Mouse (Mus musculus) frontal cortex, adult 2 months (tissue): Measurements from ENCODE around the gene Slc28a1. TPM values are rescaled to one million over a fixed set of nuclear protein-coding genes. Genes with fewer than 3 reads are reported as not detected.

ENCODE experiments used
- DNase-seq, 2 experiments: peaks; one replicate each; pipeline ENCODE4 v3.0.0; 2022; ENCODE audit warnings: low spot score in 1 of 2; ENCODE audit errors: extremely low spot score in 1 of 2
- polyA plus RNA-seq: library from polyadenylated mRNA; depleted of rRNA; stranded (reverse); fragments of >200 nt; gene quantifications from 2 replicates; pipeline ENCODE4 v1.2.3, GENCODE M21; 2012; rRNA removed

The Slc28a1 gene
- 0.34 and 0.42 TPM in 2 replicates for polyA plus RNA-seq

DNA sequence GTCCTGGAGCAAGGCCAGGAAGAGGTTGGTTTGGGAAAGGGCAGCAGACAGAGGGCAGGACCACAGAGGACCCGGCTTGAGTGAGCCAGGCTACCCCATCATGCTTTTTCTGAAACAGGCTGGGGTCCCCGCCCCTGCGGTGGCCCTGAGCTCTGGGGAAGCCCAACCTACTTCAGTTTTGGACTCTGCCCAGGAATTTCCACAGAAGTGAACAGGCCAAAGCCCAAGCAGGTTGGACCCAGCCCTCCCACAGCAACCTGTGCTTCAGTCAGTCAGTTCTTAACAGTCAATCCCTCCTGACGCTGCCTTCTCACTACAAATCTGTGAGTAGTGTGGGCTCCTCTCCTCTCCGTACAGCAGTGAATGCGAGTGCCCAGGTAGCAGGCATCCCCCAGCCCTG is at the start of gene Slc28a1:
Gene Slc28a1, plus strand, starts transcription at position 245 of the 400 bp plus-strand sequence.
- no peak for DNase-seq

DNA sequence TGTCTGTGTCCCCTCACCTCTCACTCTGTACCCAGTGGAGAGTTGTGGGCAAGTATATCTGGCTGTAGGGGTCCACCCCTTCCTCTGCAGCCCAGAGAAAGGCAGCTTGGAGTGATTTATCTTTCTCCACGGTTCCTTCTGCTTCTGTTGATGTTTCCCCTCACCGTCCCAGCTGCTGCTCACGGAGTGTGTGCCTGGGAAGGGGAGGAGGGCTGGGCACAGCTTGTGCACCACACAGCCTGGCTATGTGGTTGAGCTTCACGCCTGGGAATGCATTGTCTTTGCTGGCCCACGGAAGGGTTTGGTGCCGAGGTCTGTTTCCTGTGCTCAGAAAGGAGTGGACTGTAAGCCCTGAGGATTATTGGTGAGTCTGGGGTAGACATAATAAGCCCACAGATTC is 47.9 kb upstream of the Slc28a1 start:
- DNase-seq, result no peak

DNA sequence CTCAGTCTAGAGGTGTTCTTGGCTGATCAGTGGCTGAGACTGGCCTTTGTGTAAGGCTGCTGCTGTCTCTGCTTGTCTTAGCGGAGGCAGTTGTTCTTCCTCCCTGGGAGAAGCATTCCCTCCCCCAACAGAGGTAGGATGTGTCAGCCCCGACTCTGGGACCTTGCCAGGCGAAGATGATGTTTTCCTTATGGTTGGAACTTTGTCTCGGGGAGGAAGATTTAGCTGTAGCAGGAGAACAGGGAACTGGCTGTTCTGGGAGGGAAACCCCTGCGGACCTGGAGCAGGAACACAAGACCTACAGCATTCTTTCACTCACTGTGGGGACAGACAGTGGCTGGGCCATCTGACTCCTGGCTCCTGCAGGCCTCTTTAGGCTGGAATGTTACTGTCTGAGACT is 42.1 kb upstream of the Slc28a1 start:
- DNase-seq, result peak; percentile 9 to 68

DNA sequence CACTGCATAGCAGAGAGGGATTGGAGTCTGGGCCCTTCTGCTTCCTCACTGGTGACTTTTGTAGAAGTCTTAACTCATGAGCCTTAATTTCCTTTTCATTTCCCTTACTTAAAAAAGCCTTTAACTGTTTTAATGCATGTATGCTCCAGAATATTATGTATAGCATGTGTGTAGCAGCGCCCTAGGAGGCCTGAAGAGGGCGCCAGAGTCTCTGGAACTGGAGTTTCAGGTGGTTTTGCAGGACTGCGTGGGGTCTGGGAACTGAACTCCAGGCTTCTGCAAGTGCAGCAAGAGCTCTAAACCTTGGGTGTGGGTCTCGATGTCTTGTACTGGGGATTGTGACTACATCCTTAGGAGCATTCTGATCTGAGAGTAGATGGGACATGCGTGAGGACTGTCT is 41.3 kb upstream of the Slc28a1 start:
- DNase-seq, result no peak

DNA sequence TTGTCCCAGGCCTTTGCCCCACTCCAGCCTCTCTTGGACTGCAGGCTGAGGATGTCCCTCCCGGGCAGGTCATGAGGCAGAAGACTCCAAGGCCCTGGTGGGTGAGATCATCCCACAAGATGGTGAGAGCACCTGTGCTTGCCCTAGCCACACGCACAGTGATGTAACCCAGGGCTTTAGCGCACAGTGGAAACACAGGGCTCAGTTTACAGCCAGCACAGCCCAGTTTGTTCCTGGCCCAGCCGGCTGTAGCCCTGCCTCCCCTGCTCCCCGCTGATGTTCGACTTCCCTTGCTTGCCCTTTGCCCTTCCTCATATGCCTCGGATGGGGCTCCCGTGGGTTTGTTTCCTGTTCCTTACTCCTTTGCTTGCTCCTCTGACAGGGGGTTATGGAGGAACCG is 40.1 kb upstream of the Slc28a1 start:
- no peak for DNase-seq

DNA sequence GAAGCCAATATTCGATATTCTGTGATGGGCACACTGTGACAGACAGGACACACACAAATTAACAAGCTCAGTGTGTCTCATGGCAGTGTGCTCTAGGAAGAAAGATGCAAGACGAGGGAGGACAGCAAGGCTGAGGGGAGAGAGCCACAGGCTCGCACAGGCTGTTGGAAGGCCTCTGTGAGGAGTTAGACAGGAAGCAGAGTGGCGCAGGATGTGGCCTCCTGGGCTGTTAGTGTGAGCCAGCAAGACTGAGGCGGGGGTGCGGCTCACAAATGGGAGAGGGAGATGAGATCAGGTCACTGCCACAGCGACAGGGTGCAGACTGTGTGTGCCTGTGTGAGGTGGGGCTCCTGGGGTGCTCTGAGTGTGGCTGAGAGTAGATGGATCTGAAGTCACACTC is 39.3 kb upstream of the Slc28a1 start:
- DNase-seq, result no peak

DNA sequence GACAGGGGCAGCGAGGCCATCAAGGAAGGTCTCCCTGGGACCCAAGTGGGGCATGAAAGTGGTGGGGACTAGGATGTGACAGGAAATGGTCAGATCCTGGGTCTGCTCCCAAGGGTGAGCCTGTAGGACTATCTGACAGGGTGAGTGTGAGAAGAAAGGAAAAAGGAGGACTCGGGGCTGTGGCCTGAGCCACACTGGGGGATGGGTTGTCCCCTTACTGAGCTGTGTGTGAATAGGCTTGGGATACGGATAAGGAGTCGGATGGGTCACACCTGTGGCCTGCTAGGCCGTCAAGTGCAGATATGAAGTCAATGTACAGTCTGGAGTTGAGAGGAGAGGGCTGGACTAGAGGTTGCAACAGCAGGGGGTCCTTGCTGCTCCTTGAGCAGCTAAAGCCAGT is 38.9 kb upstream of the Slc28a1 start:
- no peak for DNase-seq

DNA sequence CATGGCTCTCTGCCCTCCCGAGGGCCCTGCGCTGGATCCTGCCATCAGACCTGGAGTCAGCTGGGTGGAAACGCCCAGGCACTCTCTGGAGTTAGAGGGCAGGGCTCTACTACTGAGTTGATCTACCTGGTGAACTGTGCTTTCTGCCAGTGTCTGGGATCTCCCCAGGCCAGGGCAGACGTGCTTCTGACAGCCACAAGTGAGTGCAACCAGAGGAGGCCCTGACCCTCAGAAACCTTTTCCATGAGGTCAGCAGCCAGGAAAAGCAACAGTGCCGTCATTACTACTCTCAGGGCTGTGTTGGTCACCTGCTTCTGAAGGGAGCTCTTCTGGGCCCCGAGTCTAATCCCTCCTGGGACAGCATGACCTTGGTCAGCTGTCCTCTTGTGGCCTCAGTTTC is 37.6 kb upstream of the Slc28a1 start:
- DNase-seq, result no peak

DNA sequence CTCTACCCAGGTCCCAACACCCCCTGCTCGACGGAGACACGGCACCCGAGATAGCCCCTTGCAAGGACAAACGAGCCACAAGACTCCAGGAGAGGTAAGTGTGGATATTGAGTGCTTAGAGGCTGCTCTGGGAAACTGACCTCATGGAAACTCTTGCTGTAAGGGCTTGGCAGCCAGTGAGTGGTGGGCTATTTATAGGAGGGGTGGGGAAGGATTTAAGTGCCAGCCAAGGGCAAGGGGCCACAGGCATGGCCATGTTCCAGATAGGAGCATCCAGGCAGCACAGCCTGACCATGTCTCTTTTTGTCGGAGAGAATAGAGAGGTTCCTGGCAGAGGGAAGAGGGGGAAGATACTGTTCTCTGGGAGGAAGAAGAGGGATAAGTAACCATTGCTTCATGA is 35.9 kb upstream of the Slc28a1 start:
- DNase-seq, result no peak

DNA sequence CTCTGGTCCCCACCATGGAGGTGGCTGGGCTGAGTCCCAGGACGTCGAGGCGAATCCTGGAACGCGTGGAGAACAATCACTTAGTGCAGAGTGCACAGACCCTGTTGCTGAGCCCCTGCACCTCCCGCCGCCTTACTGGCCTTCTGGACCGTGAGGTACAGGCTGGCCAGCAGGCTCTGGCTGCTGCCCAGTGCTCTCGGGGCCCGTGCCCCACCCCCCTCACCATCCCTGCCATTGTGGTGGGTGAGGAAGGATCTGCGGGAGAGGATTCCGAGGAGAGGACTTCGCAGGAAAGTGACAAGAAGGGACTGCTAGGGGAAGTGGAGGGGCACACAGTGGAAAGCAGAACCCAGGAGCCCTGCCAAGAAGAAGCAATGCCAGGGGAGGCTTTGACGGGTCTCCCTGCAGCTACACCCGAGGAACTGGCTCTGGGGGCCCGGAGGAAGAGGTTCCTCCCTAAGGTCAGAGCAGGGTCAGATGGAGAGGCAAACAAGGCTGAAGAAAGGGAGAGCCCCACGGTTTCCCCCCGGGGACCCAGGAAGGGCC is 21.1 kb upstream of the Slc28a1 start:
- no peak for DNase-seq

DNA sequence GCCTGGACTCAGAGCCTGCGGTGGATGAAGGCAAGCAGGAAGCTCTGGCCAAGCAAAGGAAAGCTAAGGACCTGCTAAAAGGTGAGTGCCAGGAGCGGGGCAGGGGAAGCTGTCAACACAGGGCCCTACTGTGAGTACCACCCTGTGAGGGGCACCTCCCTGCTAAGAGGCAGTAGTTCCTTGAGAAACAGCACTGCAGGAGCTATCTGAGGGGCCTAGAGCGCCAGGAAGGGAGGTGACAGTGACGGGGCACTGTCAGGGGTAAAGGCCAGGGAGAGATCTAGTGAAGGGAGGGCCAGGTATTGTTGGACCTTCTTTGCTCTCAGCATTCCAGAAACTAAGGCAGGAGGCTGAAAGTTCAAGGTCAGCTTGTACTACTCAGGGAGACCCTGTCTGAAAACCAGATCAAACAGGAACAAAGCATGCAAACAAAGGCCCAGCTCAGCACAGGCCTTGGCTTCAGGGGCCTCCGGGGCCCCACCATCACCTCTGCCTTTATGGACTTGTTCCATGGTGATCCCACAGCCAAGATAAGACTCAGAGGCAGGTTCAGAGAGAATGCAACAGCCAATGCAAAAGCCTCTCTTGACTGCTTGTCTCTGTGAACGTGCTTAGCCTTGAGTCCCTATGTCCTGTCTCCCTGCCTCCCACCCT is 20.4 kb upstream of the Slc28a1 start:
- no peak for DNase-seq

DNA sequence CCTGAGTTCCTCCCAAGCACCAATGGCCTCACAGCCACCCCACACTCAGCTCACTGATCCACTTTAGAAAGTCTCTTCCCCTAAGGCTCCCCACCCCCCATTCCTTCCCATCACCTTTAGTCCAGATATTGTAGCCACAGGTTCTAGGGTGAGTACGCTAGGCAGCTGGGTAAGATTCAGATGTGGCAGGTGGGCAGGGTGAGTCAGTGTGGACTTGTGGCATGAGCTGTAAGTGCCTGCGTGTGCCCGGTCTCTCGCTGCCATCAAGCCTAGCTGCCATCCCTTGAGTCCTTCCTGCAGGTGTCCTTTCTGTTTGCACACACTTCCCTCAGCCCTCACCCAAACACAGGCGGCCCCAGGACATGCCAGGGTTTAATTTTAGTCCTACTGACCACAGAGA is 14.3 kb upstream of the Slc28a1 start:
- no peak for DNase-seq

DNA sequence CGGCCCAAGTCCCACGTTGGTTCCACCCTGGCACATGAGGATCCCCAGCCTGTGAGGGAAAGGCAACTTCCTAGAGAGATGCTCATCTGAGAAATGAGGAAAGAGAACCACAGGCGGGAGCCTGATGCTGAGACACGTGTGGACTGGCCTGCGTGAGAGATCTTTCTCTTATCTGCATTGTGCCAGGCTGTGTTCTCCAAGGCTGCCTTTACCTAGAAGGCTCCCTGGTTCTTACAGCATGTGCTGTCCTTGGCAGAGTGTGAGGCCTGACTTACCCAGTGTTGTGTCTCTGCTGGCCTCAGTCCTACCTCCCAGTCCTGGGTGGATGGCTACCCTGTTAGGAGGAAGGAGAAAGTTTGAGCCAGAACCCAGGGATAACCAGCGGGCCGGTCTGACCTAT is 11.7 kb upstream of the Slc28a1 start:
- DNase-seq, result no peak

DNA sequence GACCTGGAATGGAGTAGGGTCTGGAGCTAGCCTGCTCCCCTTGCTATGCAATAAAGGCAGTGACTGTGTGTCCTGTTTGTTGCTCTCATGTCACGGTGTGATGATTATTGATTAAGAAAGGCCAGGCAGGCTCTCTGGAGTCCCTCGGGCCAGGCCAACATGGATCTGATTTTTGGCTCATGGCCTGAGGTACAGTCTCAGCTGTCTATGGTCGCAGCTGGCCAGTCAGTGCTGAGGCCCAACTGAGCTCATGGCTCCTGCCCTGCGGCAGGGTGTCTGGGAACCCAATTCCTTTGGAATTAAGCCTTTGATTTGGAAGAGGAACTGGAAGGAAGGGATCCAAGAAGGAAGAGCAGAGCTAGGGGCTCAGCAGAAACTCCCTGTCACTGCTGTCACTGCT is 9.1 kb upstream of the Slc28a1 start:
- DNase-seq, result no peak

DNA sequence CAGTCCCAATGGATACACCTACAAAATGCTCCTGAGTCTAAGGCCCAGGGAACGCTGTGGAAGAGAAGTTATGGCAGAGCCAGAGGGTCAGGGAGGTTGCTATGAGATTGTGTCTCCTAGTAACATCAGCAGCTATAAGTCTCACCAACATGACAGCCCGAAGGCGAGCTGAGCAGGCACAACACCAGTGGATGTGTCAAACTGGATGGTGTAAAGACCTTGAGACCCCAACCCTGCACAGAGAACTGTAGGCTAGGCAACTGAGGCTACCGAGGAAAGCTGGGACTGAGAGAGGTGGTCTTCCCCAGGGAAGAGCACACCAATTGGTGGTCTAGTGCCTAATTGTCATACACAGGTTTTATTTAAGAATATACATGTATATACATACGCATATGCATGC is 6.4 kb upstream of the Slc28a1 start:
- no peak for DNase-seq

DNA sequence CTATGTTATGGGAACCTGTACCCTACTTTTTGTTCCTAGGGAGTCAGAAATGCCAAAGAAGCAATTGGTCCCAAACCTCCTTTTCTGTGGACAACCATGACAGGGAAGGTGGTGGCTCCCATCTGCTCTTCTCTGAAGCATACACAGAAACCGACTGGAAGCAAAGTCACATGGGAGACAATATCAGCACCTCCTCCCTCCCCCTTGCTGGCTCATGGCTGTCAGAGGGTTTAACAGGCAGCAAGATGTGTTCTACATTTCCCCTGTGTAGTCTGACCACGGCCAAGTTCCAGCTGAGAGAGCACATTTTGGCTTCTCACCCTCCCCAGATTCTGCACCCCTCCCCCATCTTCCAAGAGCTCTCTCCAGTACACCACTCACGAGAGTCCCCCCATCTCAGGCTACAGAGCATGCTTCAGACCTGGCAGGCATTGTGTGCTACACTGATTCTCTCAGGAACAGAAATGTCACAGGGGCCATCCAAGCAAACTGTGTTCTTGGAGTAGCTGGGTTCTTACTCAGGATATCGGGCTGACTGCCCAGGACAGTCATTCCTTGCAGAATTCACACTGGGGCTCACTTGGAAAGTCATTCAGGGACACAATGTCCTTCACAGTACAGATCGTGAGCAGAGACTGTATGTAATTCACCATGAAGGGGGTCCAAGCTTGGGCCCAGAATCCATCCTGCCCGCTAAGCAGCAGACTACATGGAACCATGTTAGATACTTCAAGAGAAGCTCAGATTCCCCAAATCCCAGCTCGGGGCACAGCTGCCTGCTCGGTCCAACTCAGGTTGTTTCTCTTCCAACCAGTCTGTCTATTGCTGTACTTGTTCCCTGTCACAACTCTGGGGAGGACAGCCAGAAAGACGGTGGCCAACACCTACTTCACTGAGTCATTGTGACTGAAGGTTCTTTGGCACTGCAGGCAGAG is 4.6 kb upstream of the Slc28a1 start:
- DNase-seq, result no peak

DNA sequence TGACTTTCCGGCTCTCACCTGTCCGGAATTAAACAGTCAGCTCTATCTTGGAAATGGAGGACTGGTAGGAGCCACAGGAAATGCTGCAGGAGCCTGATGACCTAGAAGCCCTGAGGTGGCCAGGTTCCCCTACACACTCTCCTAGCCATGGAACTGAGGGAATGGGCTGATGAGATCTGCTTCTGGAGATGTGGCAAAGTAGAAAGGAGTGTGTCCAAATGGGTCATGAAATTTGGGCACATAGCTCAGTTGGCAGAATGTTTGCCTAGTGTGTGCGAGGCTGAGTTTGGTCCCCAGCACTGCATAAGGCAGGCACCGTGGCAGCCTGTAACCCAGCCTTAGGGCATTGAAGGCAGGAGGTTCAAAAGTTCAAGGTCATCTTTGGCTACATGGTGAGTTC is 3.8 kb upstream of the Slc28a1 start:
- DNase-seq, result no peak

DNA sequence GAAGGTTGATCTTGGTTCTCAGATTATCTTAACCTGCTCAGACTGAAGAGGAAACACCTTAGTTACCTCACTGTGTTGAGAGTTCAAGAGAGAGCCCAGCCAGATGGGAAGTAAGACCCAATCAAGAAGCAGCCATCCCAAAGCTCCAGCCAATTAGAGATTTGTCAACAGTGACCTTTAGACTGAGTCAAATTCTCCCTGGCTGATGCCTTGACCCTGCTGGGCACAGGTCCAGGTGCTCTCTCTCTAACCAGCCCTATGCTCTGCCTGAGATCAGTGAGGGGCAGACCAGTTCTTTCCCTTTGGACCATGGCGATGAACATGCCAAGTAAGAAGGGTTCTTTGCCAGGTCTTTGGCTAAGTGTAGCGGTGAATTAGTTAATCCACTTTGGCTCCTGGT is 2.9 kb upstream of the Slc28a1 start:
- DNase-seq, result no peak

DNA sequence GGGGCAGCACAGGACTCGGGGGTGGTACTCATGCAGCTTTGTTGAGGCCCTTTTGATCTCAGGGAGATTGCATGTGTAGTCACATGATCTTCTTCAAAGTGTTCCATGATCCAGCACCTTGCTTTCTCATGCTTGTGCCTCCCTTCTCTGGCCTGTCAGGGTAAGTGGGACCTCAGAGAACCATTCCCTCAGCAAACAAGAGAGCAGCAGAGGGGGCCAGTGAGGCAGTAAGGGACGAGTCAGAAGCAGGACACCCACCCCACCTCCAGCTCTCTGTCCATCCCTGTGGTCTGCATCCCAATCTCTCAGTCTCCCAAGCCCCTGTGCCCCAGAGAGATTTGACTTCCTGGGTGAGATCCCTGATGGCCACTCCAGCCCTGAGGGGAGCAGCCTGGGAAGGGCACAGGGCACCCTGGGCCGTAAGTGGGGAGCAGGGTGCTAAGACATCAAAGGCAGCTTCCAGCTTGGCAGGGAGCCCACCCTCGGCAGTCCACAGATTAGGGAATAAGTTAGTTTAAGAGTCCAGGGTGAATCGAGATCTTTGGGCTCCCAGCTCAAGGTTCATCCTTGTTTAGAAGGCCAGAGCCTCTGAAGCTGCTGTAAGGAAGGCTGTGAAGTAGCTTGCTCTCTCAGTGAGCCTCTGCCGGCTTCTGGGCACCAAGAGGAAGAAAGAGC is 1.8 kb upstream of the Slc28a1 start:
- DNase-seq, result no peak

DNA sequence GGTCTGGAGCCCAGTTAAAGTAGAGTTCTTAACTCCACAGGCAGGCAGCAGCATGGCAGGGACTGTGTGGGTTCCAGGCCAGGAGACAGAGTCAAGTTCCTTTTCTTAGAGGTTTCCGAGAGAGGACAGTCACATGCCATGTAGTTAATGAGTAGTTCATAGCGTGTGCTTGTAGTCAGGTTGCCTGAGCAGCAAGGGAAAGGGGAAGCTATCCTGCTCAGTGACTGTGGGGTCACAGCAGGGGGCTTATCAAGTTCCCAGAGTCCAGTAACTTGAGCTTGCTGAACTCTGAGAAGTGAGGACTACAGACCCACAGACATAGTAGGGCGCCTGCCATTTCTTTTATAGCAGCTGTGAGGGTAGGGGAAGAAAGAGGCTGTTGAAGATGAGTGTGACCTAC is 6.5 kb downstream of the Slc28a1 start:
- no peak for DNase-seq

DNA sequence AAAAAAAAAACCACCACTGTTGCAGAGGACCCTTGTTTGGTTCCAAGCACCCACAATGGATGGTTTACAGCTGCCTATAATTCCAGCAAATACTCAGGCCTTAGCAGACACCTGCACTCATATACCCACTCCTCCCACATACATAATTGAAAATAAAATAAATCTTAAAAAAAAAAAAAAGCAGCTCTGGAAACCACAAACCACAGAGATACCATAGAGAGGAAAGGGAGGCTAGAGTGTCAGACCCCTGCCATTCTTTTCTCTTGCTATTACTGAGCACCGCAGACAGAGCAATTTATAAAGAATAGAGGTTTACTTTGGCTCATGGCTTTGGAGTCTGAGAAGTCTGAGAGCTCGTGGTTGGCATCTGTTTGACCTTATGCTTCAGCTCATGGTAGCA is 8.2 kb downstream of the Slc28a1 start:
- no peak for DNase-seq
